Mouse (Mus musculus) kidney, postnatal 0 days (tissue): ENCODE results near the gene Xylb. TPM values are rescaled to one million over a fixed set of nuclear protein-coding genes. Genes with fewer than 3 reads are reported as not detected.

ENCODE experiments used
- ATAC-seq: fragments of 200-750 bp; cut with Nextera tagmentation; replicated peaks from 2 replicates; pipeline ENCODE4 v1.8.0; 2017; ENCODE audit warnings: low read depth, moderate number of reproducible peaks, moderate TSS enrichment, moderate library complexity; ENCODE audit not compliant: low FRiP score
- DNase-seq: peaks from one replicate; pipeline ENCODE4 v3.0.0-alpha.2; 2016; ENCODE audit warnings: low spot score
- H3K27ac ChIP-seq: fragments of 300-500 bp; sonication (generic); 2 replicates; pipeline ENCODE4 v1.5.1; 2014; ENCODE audit warnings: mild to moderate bottlenecking
- H3K27me3 ChIP-seq: fragments of 300-500 bp; sonication (generic); 2 replicates; pipeline ENCODE4 v1.6.1; 2014; ENCODE audit warnings: low read length, mixed read lengths; ENCODE audit not compliant: insufficient read depth
- H3K36me3 ChIP-seq: fragments of 300-500 bp; sonication (generic); 2 replicates; pipeline ENCODE4 v1.6.1; 2014; ENCODE audit warnings: low read length, mixed read lengths; ENCODE audit not compliant: insufficient read depth
- H3K4me1 ChIP-seq: fragments of 300-500 bp; sonication (generic); replicated peaks from 2 replicates; pipeline ENCODE4 v1.6.1; 2014; ENCODE audit warnings: antibody characterized with exemption, low read length, mixed read lengths; ENCODE audit not compliant: insufficient read depth
- H3K4me2 ChIP-seq: fragments of 300-500 bp; sonication (generic); 2 replicates; pipeline ENCODE4 v1.6.1; 2014; ENCODE audit warnings: mild to moderate bottlenecking, low read length, moderate library complexity, mixed read lengths
- H3K4me3 ChIP-seq: fragments of 300-500 bp; sonication (generic); replicated peaks from 2 replicates; pipeline ENCODE4 v1.5.1; 2014; ENCODE audit warnings: low read depth, low read length
- H3K9ac ChIP-seq: fragments of 300-500 bp; sonication (generic); 2 replicates; pipeline ENCODE4 v1.6.1; 2014; ENCODE audit warnings: low read depth, low read length
- H3K9me3 ChIP-seq: fragments of 300-500 bp; sonication (generic); replicated peaks from 2 replicates; pipeline ENCODE4 v1.6.1; 2016; ENCODE audit warnings: low read length, inconsistent platforms, mixed read lengths
- CTCF ChIP-seq: IDR thresholded peaks from 2 replicates; pipeline ENCODE4 v1.5.1; 2016; ENCODE audit warnings: antibody characterized with exemption, low read depth, mild to moderate bottlenecking, moderate library complexity
- WGBS: fragments of 180-500 bp; shearing (Covaris S2); extraction: QIAGEN DNeasy Blood & Tissue Kit; methylation state at CpG from one replicate; pipeline ENCODE4 v1.1.7; 2014; 5-methylcytosine and 5-hydroxymethylcytosine counted together
- polyA plus RNA-seq: library from polyadenylated mRNA; unstranded; fragments of >200 nt; fragmentation: Nextera tagmentation; extraction: Ambion mirVana; gene quantifications from 2 replicates; pipeline ENCODE4 v1.2.1, GENCODE M21; 2015

Gene Xylb
- polyA plus RNA-seq, 1 experiment from 2014 or later = 43.8 TPM

- H3K9me3 ChIP-seq = peaks cover 4% of the 10 kb centered on the region; the same call in 1 of the 2 replicates
- H3K27ac ChIP-seq = peak overlapping the region; percentile 57
- TF ChIP-seq CTCF = no peak
- H3K36me3 ChIP-seq = no peaks in the 10 kb centered on the region
- DNase-seq = no peak
- WGBS = 54% methylated on average over 18 of the region's 18 CpGs
- no peak overlapping the region for H3K4me3 ChIP-seq
- no peaks in the 10 kb centered on the region for H3K4me1 ChIP-seq
- H3K4me2 ChIP-seq = no peak overlapping the region
- 0 out of 2 replicates have a peak overlapping the region, but pooled peaks have one; percentile 31 for H3K9ac ChIP-seq
- H3K27me3 ChIP-seq = no peaks in the 10 kb centered on the region
- 0 out of 2 replicates have a peak, but pooled peaks have one; percentile 43 for ATAC-seq
Measured at GRCm38 (mm10) chr9:119418025-119418424, 60.8 kb downstream of the Xylb start.

DNA sequence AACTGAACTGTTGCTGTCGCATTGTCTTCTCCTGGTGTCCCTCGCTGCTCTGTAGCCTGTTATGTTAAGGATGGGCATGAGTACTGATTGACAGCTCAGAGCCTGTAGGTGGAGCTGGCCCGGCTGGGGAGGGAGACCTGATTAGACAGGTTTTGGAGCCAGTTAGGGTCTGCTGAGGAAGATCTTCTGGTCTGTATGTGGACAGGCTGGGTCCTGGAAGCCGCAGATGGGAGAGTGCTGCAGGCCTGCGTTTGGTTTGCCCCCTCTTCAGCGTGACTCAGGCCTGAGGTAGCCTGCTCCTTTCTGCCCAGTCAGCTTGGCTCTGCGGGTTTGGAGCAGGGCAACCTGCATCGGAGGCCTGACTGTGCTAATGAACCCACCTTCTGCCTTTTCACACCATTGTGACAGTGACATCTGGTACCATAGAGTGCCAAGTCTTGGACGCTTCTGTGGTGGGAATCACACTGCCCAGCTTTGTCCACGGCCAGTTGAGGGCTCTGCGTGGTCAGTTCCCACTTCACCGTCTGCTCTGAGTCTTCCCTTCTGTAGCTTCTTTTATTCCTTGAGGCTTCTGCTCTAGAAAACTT, 62.8 kb downstream of the Xylb start:
- no peaks in the 10 kb centered on the region for H3K9me3 ChIP-seq
- TF ChIP-seq CTCF = no peak
- H3K27ac ChIP-seq = no peak overlapping the region
- WGBS = 70% methylated on average over 12 of the region's 12 CpGs
- ATAC-seq = no peak
- no peak overlapping the region for H3K4me3 ChIP-seq
- DNase-seq = no peak
- no peak overlapping the region for H3K4me2 ChIP-seq
- no peak overlapping the region for H3K9ac ChIP-seq
- H3K27me3 ChIP-seq = no peaks in the 10 kb centered on the region
- no peaks in the 10 kb centered on the region for H3K36me3 ChIP-seq
- H3K4me1 ChIP-seq = peaks cover 7% of the 10 kb centered on the region; the same call in 1 of the 2 replicates

DNA sequence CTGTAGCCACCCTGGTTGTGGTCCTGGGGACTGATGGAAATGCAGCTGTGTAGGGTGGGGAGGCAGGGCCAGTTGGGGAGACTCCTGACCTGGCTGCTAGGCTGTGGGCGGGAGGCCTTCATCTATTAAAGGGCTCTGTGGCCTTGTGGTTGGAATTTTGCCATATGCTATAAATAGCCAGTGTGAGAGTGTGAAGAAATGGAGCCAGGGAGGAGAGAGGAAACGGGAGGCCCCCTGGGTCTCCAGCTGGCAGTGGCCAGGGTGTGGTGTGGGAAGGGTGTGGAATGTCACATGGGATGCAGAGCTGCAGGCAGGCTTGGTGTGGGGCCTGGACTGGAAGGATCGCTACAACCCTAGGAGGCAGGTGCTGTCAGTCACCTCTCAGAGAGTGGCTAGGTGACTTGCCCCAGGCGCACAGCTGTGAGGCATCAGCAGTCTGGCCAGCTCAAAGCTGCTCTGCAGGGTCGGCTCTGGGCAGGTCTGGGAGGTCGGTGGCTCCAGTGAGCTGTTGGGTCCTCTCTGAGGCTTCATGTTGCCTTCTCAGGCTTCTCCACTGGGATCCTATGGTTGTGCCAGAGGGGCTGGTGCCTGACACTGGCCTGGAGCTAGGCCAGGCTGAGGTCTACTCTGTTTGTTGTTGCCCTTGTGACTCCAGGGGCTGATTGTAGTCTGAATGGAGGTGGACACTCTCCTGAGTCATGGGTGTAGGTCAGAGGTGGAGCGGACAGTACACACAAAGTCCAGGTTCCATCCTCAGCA, 68.2 kb downstream of the Xylb start:
- peak; percentile 91 for DNase-seq

DNA sequence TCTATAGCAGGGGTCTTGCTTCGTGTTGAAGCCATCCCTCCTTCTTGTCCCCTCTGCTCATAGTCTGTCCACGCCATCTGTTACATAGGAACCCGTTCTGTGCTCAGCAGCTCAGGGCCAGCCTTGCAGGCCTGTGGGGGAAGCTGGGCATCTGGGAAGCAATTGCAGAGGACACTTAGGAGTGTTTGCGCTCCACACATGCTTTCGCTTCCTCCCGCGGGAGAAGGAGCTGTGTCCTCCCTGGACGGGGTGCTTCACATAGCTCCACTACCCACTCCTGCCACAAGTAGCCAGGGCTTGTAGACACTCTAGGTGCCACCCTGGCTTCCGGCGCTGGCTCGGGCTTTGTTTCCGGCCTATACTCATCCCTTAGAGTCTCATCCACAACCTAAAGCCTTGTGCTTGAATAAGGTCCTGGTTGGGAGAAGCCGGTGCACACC, 68.8 kb downstream of the Xylb start:
- 85% methylated on average over 13 of the region's 13 CpGs for WGBS
- ATAC-seq = no peak

More for the DNA sequence above, 68.2 kb downstream of the Xylb start:
- H3K4me1 ChIP-seq = peaks cover 28% of the 10 kb centered on the region; the same call in 1 of the 2 replicates
- peaks cover 4% of the 10 kb centered on the region; the same call in 1 of the 2 replicates for H3K36me3 ChIP-seq
- peak overlapping the region; percentile 4; the same call in 1 of the 2 replicates for H3K4me2 ChIP-seq
- H3K9me3 ChIP-seq = no peaks in the 10 kb centered on the region
- no peak for TF ChIP-seq CTCF
- 19% methylated on average over 7 of the region's 7 CpGs for WGBS
- H3K27ac ChIP-seq = peak overlapping the region; percentile 67
- H3K27me3 ChIP-seq = no peaks in the 10 kb centered on the region
- H3K9ac ChIP-seq = peak overlapping the region; percentile 6; the same call in 1 of the 2 replicates
- ATAC-seq = peak; percentile 78
- no peak overlapping the region for H3K4me3 ChIP-seq

DNA sequence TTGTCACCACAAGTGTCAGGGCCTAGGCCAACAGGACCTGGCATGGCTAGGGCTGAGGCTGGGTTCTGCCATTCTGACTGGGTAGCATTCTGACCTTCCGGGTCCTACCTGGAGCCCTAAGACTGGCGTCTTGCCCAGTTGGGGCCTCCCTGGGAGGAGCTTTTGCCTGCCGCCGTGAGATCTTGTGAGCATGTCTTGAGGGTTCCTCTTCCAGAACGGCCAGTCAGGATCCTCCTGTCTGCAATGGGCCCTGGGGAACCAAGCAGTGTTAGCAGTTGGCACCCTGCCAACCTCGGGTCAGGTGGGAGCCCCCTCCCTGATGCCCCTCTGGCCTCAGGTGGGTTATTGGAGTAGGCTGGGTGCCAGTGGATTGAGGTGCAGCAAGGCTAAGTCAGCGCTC, 69.3 kb downstream of the Xylb start:
- 49% methylated on average over 7 of the region's 7 CpGs for WGBS
- Histone ChIP-seq H3K9me3 (no peaks in the 10 kb centered on the region), H3K4me3 (no peak overlapping the region), H3K27me3 (no peaks in the 10 kb centered on the region), H3K27ac (peak overlapping the region; percentile 67; the same call in 1 of the 2 replicates), H3K4me1 (peaks cover 28% of the 10 kb centered on the region; the same call in 1 of the 2 replicates), H3K4me2 (no peak overlapping the region), H3K36me3 (peaks cover 9% of the 10 kb centered on the region), H3K9ac (no peak overlapping the region)
- TF ChIP-seq CTCF = no peak
- ATAC-seq (no peak), DNase-seq (no peak)

More for the DNA sequence above, 68.8 kb downstream of the Xylb start:
- Histone ChIP-seq H3K9ac (no peak overlapping the region), H3K27ac (peak overlapping the region; percentile 67), H3K9me3 (no peaks in the 10 kb centered on the region), H3K4me1 (peaks cover 28% of the 10 kb centered on the region; the same call in 1 of the 2 replicates), H3K4me3 (no peak overlapping the region), H3K27me3 (no peaks in the 10 kb centered on the region), H3K36me3 (peaks cover 6% of the 10 kb centered on the region), H3K4me2 (no peak overlapping the region)
- no peak for TF ChIP-seq CTCF
- no peak for DNase-seq

DNA sequence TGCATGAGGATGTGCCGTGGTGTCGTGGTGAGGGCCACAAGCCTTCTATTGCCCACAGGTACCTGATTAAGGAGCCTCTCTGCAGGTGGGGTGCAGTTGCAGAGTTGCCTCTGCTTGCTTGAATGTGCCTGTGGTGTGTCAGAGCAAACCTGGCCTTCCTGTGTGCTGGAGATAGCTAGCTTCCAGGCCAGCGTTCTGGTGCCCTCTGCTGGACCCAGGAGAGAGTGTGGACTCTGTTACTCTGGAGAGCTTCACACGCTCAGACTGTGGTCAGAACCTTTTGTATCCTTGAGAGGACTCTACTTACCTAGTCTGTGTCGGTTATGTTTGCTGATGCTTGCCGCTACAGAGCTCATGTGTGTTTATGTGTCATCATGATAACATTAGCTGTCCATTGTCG, 73.1 kb downstream of the Xylb start:
- WGBS = 50% methylated on average over 7 of the region's 7 CpGs
- Histone ChIP-seq H3K4me3 (no peak overlapping the region), H3K9ac (no peak overlapping the region), H3K27ac (no peak overlapping the region), H3K9me3 (no peaks in the 10 kb centered on the region), H3K36me3 (peaks cover 32% of the 10 kb centered on the region), H3K27me3 (no peaks in the 10 kb centered on the region), H3K4me1 (peaks cover 17% of the 10 kb centered on the region; the same call in 1 of the 2 replicates), H3K4me2 (no peak overlapping the region)
- peak; percentile 92 for TF ChIP-seq CTCF
- ATAC-seq (peak; percentile 34), DNase-seq (peak; percentile 92)
